Mouse (Mus musculus) megakaryocyte, embryonic 14.5 days (primary cell): ENCODE measurements around the gene Cyp11a1. TPM values are rescaled to one million over a fixed set of nuclear protein-coding genes. Genes with fewer than 3 reads are reported as not detected.

Experiments used
- H3K27me3 ChIP-seq: replicated peaks from 2 replicates; pipeline ENCODE3; 2012; ENCODE audit warnings: inconsistent platforms
- H3K36me3 ChIP-seq: replicated peaks from 2 replicates; pipeline ENCODE3; 2012; ENCODE audit warnings: low read length, inconsistent platforms, mixed read lengths
- H3K4me1 ChIP-seq: 2 replicates; pipeline ENCODE4 v1.6.1; 2012; ENCODE audit warnings: inconsistent platforms
- H3K4me3 ChIP-seq: replicated peaks from 2 replicates; pipeline ENCODE3; 2012; ENCODE audit warnings: moderate library complexity, mild to moderate bottlenecking, inconsistent platforms
- H3K9me3 ChIP-seq: 2 replicates; pipeline ENCODE4 v1.6.1; 2012; ENCODE audit warnings: inconsistent platforms
- FLI1 ChIP-seq: IDR thresholded peaks from 2 replicates; pipeline ENCODE4 v1.6.1; 2012; ENCODE audit warnings: low read length, inconsistent platforms, mixed read lengths
- GATA1 ChIP-seq: IDR thresholded peaks from 3 replicates; pipeline ENCODE4 v1.6.1; 2012; ENCODE audit warnings: mixed read lengths, low read length, inconsistent platforms, borderline replicate concordance
- polyA plus RNA-seq: library from polyadenylated mRNA; stranded (reverse); fragments of >175 nt; gene quantifications from 2 replicates; pipeline ENCODE4 v1.2.3, GENCODE M21; 2012; ENCODE audit warnings: low replicate concordance; ENCODE audit not compliant: insufficient read depth

The Cyp11a1 gene
- polyA plus RNA-seq, 1 experiment: 7.5 TPM

- Histone ChIP-seq H3K4me1 (peaks cover 62% of the 10 kb centered on the region), H3K36me3 (no peaks in the 10 kb centered on the region), H3K4me3 (no peak overlapping the region), H3K27me3 (peaks cover 32% of the 10 kb centered on the region), H3K9me3 (peaks cover 16% of the 10 kb centered on the region)
- TF ChIP-seq FLI1: no peak
- no peak for TF ChIP-seq GATA1
These were observed 33.3 kb upstream of the Cyp11a1 start for GRCm38 (mm10) chr9:57972776-57973439.

DNA sequence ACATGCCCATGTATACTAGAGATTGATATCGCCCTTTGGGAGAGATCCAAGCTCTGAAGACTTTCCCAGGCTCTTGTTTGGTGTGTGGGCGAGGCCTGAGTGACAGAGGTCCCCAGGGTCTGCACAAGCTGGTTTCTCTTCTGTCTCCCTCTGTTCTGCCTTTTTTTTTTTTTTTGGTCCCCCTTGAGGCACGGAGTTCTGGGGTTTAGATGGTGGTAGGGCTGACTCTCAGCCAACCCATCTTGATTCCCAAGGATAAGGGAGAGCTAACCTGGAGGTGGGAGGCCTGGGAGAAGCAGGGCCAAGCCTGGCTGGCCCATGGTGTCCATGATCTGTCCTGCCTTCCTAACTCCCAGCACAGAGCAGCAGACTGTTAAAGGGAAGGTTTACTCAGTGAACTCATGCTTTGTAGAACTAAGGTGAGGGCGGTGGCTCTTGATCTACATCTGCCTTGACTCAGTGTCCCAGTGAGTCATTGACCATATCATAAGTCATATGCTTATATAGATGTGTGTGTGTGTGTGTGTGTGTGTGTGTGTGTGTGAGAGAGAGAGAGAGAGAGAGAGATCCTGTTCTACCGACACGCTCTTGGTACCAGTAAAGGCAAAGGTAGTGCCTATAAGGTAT is 32.7 kb upstream of the Cyp11a1 start:
- no peak overlapping the region for H3K4me3 ChIP-seq
- peaks cover 62% of the 10 kb centered on the region for H3K4me1 ChIP-seq
- no peaks in the 10 kb centered on the region for H3K36me3 ChIP-seq
- H3K27me3 ChIP-seq: peaks cover 37% of the 10 kb centered on the region
- peaks cover 16% of the 10 kb centered on the region for H3K9me3 ChIP-seq
- TF ChIP-seq FLI1: no peak
- TF ChIP-seq GATA1: no peak

GRCm38 (mm10) chr9:57974221-57974620 is 32.0 kb upstream of the Cyp11a1 start:
- TF ChIP-seq FLI1 (no peak), GATA1 (no peak)

DNA sequence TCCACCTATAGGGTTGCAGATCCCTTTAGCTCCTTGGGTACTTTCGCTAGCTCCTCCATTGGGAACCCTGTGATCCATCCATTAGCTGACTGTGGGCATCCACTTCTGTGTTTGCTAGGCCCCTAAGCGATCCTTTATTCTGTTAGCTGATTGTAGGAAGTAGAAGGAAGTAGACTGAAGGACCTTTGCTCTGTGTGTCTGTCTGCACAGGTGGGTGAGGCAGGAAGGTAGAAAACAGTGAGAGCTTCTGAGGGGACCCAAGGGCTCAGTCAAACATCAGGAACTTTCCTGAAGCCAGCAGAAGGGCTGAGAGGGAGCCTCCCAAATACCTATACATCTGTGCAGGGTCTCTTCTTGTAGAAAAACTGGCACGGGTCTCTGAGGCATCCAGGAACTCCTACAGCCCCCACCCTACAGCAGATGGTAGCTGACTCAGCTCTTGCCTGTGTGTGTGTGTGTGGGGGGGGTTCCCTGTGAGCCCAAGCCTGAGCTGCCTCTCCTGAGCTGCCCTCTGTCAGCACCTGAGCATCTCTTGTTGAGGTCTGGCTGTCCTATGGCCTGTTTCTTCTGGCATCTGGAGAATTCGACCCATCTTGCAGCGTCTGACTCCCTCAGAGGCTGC is 30.9 kb upstream of the Cyp11a1 start:
- H3K9me3 ChIP-seq: peaks cover 16% of the 10 kb centered on the region
- TF ChIP-seq FLI1 (no peak), GATA1 (no peak)
- no peaks in the 10 kb centered on the region for H3K36me3 ChIP-seq
- no peak overlapping the region for H3K4me3 ChIP-seq
- peaks cover 48% of the 10 kb centered on the region for H3K27me3 ChIP-seq
- peaks cover 57% of the 10 kb centered on the region for H3K4me1 ChIP-seq

More at GRCm38 (mm10) chr9:57974221-57974620, 32.0 kb upstream of the Cyp11a1 start:
- peaks cover 43% of the 10 kb centered on the region for H3K27me3 ChIP-seq
- no peak overlapping the region for H3K4me3 ChIP-seq
- H3K9me3 ChIP-seq: peaks cover 16% of the 10 kb centered on the region
- H3K4me1 ChIP-seq: peaks cover 61% of the 10 kb centered on the region
- no peaks in the 10 kb centered on the region for H3K36me3 ChIP-seq

- H3K36me3 ChIP-seq: no peaks in the 10 kb centered on the region
- H3K9me3 ChIP-seq: peaks cover 16% of the 10 kb centered on the region
- no peak overlapping the region for H3K4me3 ChIP-seq
- peaks cover 46% of the 10 kb centered on the region for H3K4me1 ChIP-seq
- H3K27me3 ChIP-seq: peaks cover 41% of the 10 kb centered on the region
- TF ChIP-seq GATA1 (no peak), FLI1 (no peak)
These were observed 28.2 kb upstream of the Cyp11a1 start for GRCm38 (mm10) chr9:57978025-57978424.

DNA sequence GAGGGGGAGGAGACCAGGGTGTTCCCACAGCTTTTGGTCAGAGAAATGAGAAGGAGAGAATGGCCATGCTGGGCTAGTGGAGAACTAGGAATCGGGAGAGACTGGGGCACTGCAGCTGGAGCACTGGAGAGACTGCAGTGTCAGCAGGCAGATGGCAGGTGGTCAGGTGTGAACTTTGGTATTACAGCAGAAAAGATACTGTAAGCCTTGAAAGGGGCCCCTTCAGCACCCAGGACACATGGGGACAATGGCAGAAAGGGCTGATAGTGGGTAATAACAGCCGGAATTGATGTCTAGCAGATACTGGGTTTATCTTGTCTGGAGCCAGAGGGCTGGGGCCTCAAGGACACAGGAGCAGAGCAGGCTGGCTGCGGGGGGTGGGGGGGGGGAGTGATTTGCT is 27.4 kb upstream of the Cyp11a1 start:
- TF ChIP-seq GATA1 (no peak), FLI1 (no peak)
- H3K36me3 ChIP-seq: no peaks in the 10 kb centered on the region
- H3K4me3 ChIP-seq: no peak overlapping the region
- peaks cover 46% of the 10 kb centered on the region for H3K4me1 ChIP-seq
- H3K9me3 ChIP-seq: peaks cover 16% of the 10 kb centered on the region
- peaks cover 36% of the 10 kb centered on the region for H3K27me3 ChIP-seq

GRCm38 (mm10) chr9:57980570-57980969 is 25.6 kb upstream of the Cyp11a1 start:
- no peak overlapping the region for H3K4me3 ChIP-seq
- no peaks in the 10 kb centered on the region for H3K36me3 ChIP-seq
- no peak for TF ChIP-seq GATA1
- no peak for TF ChIP-seq FLI1
- H3K4me1 ChIP-seq: peaks cover 39% of the 10 kb centered on the region
- H3K9me3 ChIP-seq: peaks cover 25% of the 10 kb centered on the region
- H3K27me3 ChIP-seq: peaks cover 29% of the 10 kb centered on the region

DNA sequence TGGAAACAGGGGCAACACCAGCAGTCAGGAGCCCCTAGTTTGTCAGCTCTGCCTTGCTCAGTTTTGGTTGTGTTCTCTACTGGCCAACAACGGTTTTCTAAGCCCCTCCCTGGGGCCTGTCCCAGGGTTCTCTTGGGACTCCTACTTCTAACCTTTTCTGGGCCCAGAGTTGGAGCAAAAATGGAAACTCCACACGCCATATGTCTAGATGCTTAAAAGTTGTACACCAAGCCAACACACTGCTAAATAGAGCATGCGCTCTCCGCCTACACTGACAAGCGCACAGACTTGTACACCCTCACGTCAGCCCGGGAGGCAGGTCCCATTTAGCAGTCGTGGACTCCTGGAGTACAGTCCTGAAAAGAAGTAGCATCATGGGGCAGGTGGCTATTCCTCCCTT is 20.9 kb upstream of the Cyp11a1 start:
- Histone ChIP-seq H3K4me3 (no peak overlapping the region), H3K27me3 (peaks cover 13% of the 10 kb centered on the region), H3K9me3 (peaks cover 9% of the 10 kb centered on the region), H3K4me1 (peaks cover 54% of the 10 kb centered on the region), H3K36me3 (no peaks in the 10 kb centered on the region)
- TF ChIP-seq FLI1 (no peak), GATA1 (no peak)

- peaks cover 9% of the 10 kb centered on the region for H3K9me3 ChIP-seq
- no peak overlapping the region for H3K4me3 ChIP-seq
- peaks cover 53% of the 10 kb centered on the region for H3K4me1 ChIP-seq
- H3K27me3 ChIP-seq: peaks cover 13% of the 10 kb centered on the region
- no peaks in the 10 kb centered on the region for H3K36me3 ChIP-seq
- TF ChIP-seq FLI1 (no peak), GATA1 (no peak)
These were observed 19.9 kb upstream of the Cyp11a1 start for GRCm38 (mm10) chr9:57986293-57986692.

DNA sequence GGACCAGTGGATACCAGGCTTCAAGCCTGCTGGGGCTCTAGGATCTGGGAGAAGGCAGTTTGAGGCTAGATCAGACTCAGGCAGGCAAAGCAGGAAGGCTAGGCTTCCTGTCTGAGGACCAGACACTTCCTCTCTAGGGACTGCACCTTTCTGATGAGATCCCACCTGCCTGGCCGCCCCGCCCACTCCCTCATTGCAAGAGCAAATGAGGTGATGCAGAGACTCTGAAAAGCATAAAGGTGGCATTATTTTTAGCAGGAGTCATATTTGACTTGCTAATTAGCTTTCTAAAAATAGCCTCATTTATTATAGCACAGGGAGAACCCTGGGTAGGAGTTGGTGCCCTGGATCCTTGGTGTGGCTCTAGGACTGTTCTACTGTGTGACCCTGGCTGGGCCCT is 18.1 kb upstream of the Cyp11a1 start:
- Histone ChIP-seq H3K4me1 (peaks cover 65% of the 10 kb centered on the region), H3K27me3 (peaks cover 13% of the 10 kb centered on the region), H3K9me3 (peaks cover 9% of the 10 kb centered on the region), H3K36me3 (no peaks in the 10 kb centered on the region), H3K4me3 (no peak overlapping the region)
- TF ChIP-seq FLI1: no peak
- no peak for TF ChIP-seq GATA1
